Mouse (Mus musculus): ENCODE measurements around the gene Rock2. TPM values are rescaled to one million over a fixed set of nuclear protein-coding genes. Genes with fewer than 3 reads are reported as not detected.

The Rock2 gene
- 13.0 and 14.1 TPM in 2 replicates for polyA plus RNA-seq (2021; fragmentation: Nextera tagmentation)
- long read RNA-seq, experiment 1, partial matches to known transcripts: 32 of 53 reads
- long read RNA-seq, experiment 1, other reads (novel, unspliced or antisense): 20 of 53 reads
- long read RNA-seq, experiment 2, partial matches to known transcripts: 26 of 33 reads
- long read RNA-seq, experiment 2, other reads (novel, unspliced or antisense): 7 of 33 reads

DNA sequence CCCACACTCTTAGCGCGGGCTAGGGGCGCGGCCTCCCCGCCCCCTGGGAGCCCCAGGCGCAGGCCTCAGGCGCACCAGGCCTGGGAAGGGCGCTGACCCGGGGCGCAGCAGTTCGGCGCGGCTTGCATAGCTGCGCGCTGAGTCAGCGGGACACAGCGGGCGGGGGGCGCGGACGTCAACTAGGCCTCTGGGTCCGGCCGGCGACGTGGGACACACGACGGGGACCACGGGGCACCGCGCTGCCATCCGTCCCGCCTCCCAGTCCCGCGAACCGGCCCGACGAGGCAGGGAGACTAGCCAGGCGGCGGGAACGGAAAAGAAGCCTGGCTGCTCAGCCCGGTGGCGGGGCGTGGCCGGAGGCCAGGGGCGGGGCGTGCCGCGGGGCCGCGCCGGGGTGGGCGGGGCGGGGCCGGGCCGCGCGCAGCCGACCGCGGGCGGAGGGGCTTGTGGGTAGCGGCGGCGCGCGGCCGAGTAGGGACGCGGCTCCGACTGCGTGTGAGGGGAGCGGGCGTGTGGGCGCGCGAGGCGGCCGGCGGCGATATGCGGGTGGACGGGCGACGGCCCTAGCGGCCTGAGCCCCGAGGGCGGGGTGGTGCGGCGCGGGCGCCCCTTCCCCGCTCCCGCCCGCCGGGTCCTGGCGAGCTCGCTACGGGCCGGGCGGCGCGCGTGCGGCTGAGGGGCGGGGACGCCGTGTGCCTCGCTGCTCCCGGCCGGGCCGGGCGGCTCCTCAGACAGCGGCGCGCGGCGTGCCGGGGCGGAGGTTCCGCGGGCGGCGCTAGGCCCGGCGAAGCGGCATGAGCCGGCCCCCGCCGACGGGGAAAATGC lies at the start of gene Rock2:
Gene Rock2 (plus strand): TSS at position 500 of the 825 bp plus-strand sequence.

DNA sequence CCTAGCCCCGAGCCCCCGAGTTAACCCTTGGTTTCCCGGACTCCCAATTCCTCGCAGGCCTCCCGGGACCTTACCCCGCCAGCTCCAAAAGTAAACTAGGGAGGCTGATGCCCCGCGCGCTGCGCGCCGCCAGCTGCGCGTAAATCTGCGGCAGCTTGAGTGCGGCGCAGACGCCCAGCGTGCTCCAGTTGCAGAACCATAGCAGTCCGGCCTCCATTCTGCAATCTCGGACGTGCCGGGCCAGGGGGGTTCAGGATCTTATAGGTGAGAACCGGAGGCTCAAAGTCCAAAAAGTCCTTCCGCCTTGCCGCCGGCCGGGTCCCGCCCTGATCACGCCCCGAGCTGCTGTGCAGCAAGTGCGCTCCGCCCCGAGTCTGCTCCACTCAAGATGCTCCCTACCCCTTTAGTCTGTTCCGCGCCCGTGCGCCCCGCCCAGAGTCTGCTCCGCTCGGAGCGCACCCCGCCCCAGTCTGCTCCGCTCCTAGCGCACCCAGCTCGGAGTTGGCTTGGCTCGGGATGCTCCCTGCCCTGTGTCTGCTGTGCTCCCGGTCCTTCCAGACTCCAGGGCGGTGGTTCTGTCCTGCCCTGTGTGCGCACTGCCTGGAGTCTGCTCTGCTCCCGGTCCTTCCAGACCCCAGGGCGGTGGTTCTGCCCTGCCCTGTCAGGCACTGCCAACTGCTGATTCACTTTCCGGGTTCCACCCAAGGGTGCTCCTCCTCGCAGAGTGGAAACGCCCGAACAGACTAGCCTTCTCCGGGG lies 105.2 kb downstream of the Rock2 start, which contains the start of gene Pqlc3:
Gene Pqlc3 (minus strand): TSS at position 670 of the 759 bp plus-strand sequence.

DNA sequence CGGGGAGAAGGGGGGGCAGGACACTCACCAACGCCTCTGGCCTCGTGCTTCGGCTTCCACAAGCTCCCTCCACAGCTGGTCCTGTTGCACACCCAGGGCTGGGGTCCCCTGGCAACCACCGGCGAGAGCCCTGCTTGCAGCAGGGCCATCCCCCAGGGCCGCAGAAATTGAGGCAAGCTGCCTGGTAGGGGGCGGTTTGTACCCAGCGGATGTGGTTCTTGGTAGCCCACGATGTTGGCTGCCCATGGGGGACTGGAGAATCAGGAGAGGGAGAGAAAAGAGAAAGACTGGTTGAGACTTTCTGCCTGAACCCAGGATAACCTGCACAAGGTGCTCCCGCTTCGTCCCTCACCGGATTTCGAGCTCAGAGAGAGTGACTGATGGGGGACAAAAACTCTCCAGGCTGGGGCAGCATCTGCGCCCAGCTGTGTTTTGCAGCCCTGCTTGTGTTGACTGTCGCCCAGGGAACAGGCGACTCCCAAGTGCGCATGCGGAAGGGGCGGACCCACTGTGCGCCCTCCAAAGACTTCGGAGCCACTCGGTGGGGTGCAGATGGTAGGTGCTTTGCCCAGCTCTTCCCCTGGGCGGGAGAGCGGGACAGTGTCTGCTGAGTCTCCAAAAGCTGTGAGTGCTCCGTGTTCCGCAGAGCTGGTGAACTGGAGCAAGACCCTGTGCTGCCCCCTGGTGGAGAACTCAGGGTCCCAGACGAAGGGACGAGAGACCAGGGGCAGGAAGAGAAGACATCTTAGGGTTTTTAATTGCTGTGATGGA lies 116.6 kb downstream of the Rock2 start, which contains the start of gene 2410004P03Rik:
Gene 2410004P03Rik (minus strand): TSS at position 628 of the 771 bp plus-strand sequence.

Other genes starting within 250 kb of the Rock2 start
- 306 and 308 TPM in 2 replicates for gene Ntsr2, start 241.5 kb upstream of the Rock2 start, polyA plus RNA-seq (2021; fragmentation: Nextera tagmentation)
- 0.05 and 0.35 TPM in 2 replicates for gene Greb1, start 94.0 kb upstream of the Rock2 start, polyA plus RNA-seq (2021; fragmentation: Nextera tagmentation)
- 5.7 and 6.8 TPM in 2 replicates for gene E2f6, start 83.9 kb upstream of the Rock2 start, polyA plus RNA-seq (2021; fragmentation: Nextera tagmentation)
- 0.98 and 2.6 TPM in 2 replicates for gene Pqlc3, start 105.5 kb downstream of the Rock2 start, polyA plus RNA-seq (2021; fragmentation: Nextera tagmentation)
- 4.8 and 7.0 TPM in 2 replicates for gene 2410004P03Rik, start 116.8 kb downstream of the Rock2 start, polyA plus RNA-seq (2021; fragmentation: Nextera tagmentation)

Measured in layer of hippocampus, adult 6 months (tissue).